Mouse (Mus musculus): ENCODE measurements around the gene Mgat4b. TPM values are rescaled to one million over a fixed set of nuclear protein-coding genes. Genes with fewer than 3 reads are reported as not detected.

Gene Mgat4b
- total RNA-seq, 2 experiments from 2014 or later: 38.3 to 39.1 TPM

Small RNAs within 50 kb of the gene (microRNA-seq; reads per million reads assigned to microRNA genes)
- gene Mir6919: not detected

Other genes with a start within 250 kb of the Mgat4b start
- 10 to 100 TPM; 47.8 to 53.2 TPM for gene Rnf130, start 185.5 kb upstream of the Mgat4b start, total RNA-seq (2021)
- 10 to 100 TPM; 21.3 to 22.8 TPM for gene Tbc1d9b, start 79.5 kb upstream of the Mgat4b start, total RNA-seq (2021)
- 1 to 10 TPM; 2.4 to 2.7 TPM for gene Mrnip, start 36.4 kb upstream of the Mgat4b start, total RNA-seq (2021)
- 100 to 1,000 TPM; 521 to 604 TPM for gene Sqstm1, start 63 bp upstream of the Mgat4b start, total RNA-seq (2021)
- 1 to 10 TPM in 1 of 2 experiments, under 1 TPM in 1; 0.89 to 2.7 TPM for gene Ltc4s, start 27.7 kb downstream of the Mgat4b start, total RNA-seq (2021)
- gene Maml1, start 81.4 kb downstream of the Mgat4b start, total RNA-seq (2021): 1 to 10 TPM; 4.9 to 7.4 TPM
- 100 to 1,000 TPM in 1 of 2 experiments, 10 to 100 TPM in 1; 92.2 to 110 TPM for gene Canx, start 114.8 kb downstream of the Mgat4b start, total RNA-seq (2021)
- not detected for gene Cby3, start 143.6 kb downstream of the Mgat4b start, total RNA-seq (2021)
- 10 to 100 TPM; 74.6 to 98.6 TPM for gene Hnrnph1, start 166.1 kb downstream of the Mgat4b start, total RNA-seq (2021)
- 10 to 100 TPM; 23.6 to 25.9 TPM for gene Rufy1, start 220.2 kb downstream of the Mgat4b start, total RNA-seq (2021)